Mouse (Mus musculus): ENCODE measurements around the gene Nmt1.

The Nmt1 gene

GRCm38 (mm10) chr11:103005254-103005981, 22.6 kb upstream of the Nmt1 start:
- in situ Hi-C loops (cut with MboI, MseI), result no loop called here

- in situ Hi-C loops (cut with MboI, MseI), result no loop called here
These were observed 21.5 kb upstream of the Nmt1 start for GRCm38 (mm10) chr11:103006286-103007000.

DNA sequence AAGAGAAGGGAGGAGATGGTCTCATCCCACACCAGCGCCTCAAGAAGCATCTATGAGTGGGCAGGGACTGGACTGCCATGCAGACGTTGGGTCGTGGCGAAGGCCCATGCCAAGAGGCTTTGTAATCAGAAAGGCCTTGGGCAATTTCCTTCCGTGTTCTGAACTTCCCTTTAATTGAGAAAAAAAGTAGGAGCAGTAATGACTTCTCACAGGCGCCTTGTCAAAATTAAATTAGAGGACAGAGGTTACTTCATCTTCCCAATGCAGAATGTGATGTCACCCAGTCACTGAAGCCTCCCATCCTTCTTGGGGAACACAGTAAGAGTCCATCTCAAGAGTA, 21.0 kb upstream of the Nmt1 start:
- in situ Hi-C loops (cut with MboI, MseI), result no loop called here

DNA sequence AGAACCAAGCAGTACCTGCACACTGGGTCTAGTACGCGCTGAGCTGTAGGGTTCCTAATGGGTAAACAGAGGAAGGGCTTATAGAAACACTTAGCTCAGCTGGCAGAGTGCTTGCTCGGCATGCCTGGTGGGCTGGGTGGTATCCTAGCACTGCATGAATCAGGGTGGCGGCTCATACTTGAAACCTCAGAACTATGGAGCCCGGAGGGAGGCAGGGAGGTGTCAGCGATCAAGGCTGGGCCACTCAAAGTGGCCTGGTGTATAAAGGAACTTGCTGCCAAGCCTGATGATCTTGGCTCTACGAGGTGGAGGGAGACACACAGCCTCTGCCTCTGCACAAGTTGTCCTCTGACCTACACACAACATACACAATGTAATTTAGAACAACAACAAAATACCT, 19.4 kb upstream of the Nmt1 start:
- in situ Hi-C loops (cut with MboI, MseI), result no loop called here

GRCm38 (mm10) chr11:103009208-103009607, 18.8 kb upstream of the Nmt1 start:
- in situ Hi-C loops (cut with MboI, MseI), result no loop called here

- in situ Hi-C loops (cut with MboI, MseI), result no loop called here
These were observed 17.4 kb upstream of the Nmt1 start for GRCm38 (mm10) chr11:103010454-103011205.

DNA sequence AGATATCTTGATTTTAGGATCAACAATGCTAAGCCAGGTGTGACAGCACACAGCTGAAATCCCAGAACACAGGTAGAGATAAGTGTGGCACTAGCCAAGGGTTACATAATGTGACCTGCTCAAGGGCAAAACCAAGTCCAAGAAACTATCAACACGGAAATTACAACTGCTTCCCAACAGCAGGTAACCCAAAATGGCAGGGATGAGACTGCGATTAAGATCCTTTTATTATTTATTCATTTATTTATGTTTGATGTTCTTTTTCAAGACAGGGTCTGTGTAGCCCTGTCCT, 16.8 kb upstream of the Nmt1 start:
- in situ Hi-C loops (cut with MboI, MseI), result no loop called here

DNA sequence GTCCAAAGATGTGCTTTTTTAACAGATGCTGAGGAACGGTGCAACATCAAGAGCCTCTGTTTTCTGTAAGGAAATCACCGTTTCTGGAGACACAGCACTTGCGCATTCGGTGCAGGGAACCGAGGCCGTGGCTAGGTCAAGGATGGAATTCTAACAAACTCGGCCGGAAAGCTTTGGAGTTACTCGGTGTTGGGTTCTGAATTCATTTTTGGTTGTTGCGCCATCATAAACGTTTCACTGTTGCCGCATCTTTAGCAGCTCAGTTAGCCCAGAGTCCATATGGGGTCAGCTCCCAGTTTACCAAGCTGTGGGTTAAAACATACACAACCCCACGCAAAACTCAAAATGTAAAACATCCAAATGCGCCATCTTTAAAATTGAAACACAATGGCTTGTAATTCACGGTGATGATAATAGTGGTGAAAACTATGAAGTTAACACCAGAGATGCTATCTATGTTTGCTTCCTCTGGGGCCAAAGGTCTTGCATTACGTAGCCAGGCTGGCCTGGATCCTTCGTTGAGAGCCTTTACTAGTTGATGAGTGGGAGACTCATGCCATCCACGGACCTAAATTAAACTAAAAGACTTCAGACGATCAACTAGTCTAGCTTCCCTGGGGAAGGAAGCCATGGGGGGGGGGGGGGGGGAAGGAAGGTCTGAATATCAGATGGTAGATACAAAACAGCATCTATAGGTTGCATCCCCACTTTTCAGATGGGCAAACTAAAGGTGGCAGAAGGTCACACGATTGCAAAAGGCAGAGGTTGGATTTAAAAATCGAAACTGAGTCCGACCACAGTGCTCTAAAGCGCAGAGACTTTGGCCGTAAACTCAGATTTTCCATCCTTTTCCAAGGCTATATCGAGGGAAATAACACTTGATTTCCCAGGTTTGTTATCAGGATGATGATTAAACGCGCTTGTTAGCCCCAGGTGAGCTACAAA, 11.8 kb upstream of the Nmt1 start:
- in situ Hi-C loops (cut with MboI, MseI), result no loop called here

DNA sequence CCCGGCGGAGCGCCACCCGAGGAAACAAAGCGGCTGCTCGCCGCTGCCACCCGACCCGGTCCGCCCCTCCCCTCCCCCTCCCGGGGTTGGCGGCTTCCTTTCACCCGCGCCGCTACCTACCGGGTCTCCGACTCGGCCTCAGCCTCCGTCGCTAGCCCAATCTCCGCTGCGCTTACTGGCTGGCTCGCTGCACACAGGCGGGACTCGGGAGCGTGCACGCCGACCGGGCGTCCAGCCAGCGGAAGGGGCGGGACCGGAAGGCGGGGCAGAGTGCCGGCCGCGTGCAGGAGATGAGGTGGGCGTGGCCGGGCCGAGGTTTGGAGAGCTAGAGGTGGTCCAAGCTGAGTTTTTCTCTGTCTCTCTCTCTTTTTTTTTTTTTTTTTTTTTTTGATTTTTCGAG, 11.1 kb upstream of the Nmt1 start:
- in situ Hi-C loops (cut with MboI, MseI), result no loop called here

- in situ Hi-C loops (cut with MboI, MseI), result no loop called here
These were observed 10.3 kb upstream of the Nmt1 start for GRCm38 (mm10) chr11:103017661-103018060.

DNA sequence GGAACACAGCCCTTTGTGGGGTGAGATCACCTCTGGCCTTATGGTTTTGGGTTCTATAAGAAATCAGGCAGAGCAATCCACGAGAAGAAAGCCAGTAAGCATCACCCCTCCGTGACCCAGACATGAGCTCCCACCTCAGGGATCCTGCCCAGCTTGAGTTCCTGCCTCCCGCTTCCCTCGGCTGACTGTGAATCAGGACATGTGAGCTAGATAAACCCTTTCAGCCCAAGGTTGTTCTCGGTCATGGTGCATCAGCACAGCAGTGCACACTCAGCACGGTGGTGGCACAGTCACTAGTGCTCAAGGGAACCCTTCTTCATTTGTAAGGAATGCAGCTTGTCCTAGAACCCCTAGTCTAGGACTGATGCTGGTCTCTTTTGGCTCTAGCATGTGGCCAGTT, 9.1 kb upstream of the Nmt1 start:
- in situ Hi-C loops (cut with MboI, MseI), result no loop called here

DNA sequence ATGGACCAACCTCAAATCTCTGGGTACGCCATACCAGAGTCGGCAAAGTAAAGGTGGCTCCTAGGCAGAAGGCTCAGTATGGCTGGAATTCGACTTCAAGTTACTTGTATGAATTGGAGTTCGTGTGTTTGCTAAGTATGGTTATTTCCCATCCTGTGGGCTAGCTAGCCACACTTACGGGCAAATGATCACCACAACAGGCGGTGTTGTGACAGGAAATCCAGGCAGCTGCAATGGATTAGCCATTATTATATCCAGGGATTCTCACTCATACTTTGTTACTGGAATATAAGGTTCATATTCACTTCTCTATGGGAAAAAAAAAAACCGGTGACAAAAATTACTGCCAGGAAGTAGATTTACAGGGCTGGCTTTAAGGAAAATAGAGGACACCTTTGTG, 8.7 kb upstream of the Nmt1 start:
- in situ Hi-C loops (cut with MboI, MseI), result no loop called here

- in situ Hi-C loops (cut with MboI, MseI), result no loop called here
These were observed 7.2 kb upstream of the Nmt1 start for GRCm38 (mm10) chr11:103020713-103021335.

DNA sequence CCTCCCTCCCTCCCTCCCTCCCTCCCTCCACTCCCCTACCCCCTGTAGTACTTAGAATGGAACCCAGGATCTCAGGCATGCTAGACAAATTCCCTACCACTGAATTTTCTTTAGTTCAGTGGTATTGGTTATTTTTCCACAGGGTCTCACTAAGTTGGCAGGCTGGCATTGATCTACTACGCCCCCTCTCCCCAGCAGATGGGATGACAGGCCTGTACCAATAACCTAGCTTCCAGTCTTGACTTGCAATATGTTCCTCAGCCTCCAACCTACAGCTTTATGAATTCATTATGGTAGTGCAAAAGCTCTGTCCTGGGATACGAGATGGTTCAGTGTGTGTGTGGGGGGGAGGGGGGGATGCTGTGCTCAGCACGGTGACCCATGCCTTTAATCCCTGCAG, 4.0 kb upstream of the Nmt1 start:
- in situ Hi-C loops (cut with MboI, MseI), result no loop called here

GRCm38 (mm10) chr11:103026901-103027300, 1.1 kb upstream of the Nmt1 start:
- in situ Hi-C loops (cut with MboI, MseI), result no loop called here

DNA sequence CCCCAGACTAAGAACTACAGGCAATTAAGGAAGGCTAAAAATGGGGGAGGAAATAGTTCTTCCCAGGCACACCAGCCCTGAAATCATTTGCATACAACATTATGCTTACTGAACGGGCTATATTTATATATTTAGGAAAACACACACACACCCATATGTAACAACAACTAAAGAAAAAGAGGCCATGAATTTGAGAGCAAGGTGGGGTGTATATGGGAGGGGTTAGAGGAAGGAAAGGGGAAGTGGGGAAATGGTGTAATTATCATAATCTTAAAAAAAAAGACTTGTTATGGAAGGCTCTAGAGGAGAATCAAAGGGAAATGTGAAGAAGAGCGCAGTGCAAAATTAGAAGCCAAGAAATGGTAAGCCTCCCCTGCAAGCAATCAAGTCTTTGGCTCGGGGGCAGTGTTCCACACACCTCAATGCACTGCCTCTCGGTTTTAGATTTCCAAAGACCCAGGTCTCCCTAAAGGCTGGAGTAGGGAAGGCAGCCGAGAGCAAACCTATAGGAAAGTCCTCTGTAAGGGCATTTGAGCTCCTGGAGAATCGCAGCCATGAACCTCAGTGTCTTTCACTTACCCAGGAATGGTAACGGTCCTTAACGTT, 317 bp upstream of the Nmt1 start:
- in situ Hi-C loops (cut with MboI, MseI), result no loop called here

- in situ Hi-C loops (cut with MboI, MseI), result no loop called here
These were observed 5.0 kb downstream of the Nmt1 start for GRCm38 (mm10) chr11:103033030-103033429.

GRCm38 (mm10) chr11:103035007-103035406, 7.0 kb downstream of the Nmt1 start:
- in situ Hi-C loops (cut with MboI, MseI), result no loop called here

DNA sequence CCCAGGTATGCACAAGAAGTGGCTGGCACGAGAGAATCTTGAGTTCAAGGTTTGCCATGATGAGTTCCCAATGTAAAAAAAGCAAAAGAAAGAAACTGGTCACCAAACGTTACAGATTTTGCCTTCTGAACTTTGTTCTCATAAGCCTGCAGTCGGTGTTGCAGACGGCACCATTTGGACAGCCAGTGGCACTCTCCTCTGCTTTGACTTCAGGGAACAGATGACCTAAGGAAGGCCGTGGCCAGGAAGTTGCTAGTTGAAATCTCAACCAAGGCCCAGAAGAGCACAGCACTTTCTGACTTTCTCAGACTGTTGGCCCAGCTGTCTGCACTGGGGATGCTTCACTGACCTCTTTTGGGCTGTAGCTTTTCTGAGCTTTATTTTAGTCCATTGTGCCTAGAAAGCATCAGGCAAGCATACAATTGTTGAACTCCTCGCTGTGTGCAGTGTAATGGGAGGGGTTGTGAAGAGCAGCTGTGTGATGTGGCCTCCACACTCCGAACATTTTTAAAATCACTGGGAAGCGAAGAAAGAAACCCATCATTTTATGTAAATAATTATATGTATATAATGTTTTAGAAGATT, 9.0 kb downstream of the Nmt1 start:
- in situ Hi-C loops (cut with MboI, MseI), result no loop called here

GRCm38 (mm10) chr11:103038037-103038436, 10.0 kb downstream of the Nmt1 start:
- in situ Hi-C loops (cut with MboI, MseI), result no loop called here

DNA sequence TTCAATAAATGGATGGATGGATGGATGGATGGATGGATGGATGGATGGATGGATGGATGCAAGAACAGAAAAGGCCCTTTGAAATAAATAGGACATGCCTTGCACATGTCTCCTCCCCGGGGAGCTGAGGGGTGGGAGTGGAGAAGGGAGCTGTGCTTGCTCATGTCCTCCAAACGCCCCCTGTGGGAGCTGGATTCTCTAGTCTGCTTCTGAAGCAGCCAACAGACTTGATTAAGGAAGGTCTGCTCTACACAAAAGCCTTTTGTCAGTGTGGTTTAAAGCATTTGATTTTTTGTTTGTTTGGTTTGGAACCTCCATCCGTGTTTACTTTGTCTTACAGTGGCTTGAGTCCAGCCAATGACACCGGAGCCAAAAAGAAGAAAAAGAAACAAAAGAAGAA, 14.8 kb downstream of the Nmt1 start:
- in situ Hi-C loops (cut with MboI, MseI), result no loop called here

Measured in T-helper 1 cell (primary cell).